Mouse (Mus musculus) retina, embryonic 14.5 days (tissue): ENCODE measurements around the gene Trim63.
"Not testable (repeated sequence)": the region's sequence is repeated elsewhere in the genome, so short reads cannot be mapped to it uniquely, and the experiment has no call there.

ENCODE experiments used
- DNase-seq: peaks from one replicate; pipeline ENCODE4 v3.0.0-alpha.2; 2015; ENCODE audit warnings: low spot score

Trim63 gene

DNA sequence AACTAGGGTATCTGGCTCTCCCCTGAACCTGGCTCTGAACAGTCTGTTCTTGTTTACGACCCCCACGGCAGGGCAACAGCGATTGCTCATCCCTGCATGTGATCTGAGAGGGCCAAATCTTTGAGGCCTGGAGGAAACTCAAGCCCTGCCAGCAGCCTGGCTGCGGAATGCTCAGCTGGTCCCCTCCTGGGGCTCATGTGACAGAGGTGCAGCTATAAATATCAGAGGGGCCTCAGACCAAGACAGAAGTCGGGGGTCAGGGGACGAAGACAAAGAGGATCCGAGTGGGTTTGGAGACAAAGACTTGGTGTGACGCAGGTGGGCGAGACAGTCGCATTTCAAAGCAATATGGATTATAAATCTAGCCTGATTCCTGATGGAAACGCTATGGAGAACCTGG lies at the start of gene Trim63:
TSS of gene Trim63 (plus strand) at position 245 of the 400 bp plus-strand sequence.
- no peak for DNase-seq

DNA sequence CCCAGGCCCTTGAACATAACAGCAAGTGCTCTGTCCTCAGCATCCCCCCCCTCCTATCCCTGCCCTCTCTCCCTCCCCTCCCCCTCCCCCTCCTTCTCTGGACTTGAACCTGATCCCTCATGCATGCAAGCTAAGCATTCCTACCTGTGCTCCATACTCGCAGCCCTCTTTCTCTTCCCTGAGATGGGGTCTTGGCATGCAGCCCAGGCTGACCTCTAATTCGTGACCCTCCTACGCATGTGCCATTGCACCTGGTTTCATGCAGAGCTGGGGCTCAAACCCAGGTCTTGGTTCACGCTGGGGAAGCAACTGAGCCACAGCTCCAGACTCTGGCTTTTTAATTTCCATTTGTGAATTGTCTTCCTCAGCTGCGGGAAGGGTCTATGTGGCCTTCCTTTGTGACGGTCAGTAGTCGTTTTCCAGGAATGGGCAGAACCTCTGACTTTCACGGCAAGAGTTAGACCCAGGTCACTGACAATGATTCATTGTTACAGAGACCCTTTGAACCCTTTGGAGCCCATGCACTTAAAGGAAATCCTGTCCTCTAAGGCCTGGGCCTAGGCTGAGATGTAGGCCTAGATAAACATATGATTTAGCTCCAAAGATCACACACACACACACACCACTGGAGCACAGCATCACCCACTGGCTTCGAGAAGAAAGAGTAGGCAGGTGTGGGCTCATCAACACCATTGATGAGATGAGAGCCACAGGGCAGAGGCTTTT lies 48.9 kb upstream of the Trim63 start:
- DNase-seq, result no peak

DNA sequence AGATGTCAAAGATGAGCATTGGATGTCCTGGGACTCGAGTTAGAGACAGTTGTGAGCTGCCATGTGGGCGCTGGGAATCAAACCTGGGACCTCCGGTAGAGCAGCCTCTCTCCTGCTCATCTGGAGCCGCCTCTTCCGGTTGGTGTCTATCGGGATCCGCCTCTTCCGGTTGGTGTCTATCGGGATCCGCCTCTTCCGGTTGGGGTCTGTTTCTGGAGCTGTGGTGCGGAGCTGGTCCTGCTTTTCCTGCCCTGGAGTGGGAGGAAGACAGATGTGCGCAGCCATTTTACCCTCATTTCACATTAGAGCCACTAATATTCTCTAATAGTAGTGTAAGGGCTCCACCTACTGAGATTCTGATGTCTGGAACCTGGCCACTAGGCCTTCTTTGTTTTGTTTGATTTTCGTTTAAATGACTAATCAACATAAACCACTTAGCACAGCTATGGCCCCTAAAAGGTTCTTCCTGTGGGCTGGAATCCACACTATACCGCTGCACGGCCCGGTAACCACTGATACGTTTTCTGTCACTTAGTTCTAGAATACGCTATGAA lies 46.7 kb upstream of the Trim63 start:
- DNase-seq, result no peak

DNA sequence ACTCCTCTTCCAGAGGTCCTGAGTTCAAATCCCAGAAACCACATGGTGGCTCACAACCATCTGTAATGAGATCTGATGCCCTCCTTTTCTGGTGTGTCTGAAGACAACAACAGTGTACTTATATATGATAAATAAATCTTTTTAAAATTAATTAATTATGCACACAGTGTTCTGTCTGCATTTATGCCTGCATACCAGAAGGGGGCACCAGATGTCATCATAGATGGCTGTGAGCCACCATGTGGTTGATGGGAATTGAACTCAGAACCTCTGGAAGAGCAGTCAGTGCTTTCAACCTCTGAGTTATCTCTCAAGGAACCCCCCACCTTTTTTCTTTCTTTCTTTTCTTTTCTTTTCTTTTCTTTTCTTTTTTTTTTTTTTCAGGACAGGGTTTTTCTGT lies 45.3 kb upstream of the Trim63 start:
- DNase-seq, result not testable (repeated sequence)

DNA sequence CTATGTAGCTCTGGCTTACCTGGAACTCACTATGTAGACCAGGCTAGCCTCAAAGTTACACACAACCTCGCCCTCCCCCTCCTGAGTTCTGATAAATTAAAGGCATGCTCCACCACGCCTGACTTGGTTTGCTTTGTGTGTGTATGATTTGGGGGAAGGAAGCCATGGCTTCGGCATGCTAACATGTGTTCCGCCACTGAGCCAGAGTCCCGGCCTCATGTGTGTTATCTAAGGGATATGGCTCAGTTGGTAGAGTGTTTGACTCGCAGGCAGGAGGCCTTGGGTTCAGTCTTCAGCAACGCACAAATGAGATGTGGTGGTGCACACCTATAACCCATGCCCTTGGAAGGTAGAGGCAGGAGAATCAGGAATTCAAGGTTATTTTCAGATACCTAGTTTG lies 42.9 kb upstream of the Trim63 start:
- no peak for DNase-seq

DNA sequence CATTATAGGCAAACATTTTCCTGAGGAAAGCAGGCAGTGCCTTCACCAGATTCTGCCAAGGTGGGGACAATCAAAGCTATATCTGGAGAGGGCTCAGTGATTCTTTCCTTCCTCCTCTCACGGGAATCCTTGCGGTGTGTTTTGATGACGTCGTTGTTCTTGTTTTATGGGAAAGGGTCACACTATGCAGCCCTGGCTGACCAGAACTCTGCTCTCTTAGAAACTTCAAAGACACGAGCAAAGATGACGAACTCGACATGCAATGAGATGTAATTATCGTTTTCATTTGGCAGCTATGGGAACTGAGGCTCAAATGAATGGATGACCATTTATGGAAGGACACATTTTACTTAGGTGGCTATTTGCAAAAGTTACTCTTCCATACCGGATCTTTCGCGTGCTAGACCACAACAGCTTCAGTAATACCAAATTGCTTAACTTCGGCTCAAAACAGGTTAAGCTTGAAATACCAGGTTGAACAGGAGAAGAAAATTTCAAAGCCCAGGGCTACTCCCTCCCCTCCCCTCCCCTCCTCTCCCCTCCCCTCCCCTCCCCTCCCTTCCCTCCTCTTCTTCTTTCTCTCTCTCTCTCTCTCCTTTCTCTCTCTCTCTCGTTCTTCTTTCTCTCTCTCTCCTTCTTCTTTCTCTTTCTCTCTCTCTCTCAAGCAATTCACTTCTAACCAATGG lies 42.0 kb upstream of the Trim63 start:
- DNase-seq, result no peak

DNA sequence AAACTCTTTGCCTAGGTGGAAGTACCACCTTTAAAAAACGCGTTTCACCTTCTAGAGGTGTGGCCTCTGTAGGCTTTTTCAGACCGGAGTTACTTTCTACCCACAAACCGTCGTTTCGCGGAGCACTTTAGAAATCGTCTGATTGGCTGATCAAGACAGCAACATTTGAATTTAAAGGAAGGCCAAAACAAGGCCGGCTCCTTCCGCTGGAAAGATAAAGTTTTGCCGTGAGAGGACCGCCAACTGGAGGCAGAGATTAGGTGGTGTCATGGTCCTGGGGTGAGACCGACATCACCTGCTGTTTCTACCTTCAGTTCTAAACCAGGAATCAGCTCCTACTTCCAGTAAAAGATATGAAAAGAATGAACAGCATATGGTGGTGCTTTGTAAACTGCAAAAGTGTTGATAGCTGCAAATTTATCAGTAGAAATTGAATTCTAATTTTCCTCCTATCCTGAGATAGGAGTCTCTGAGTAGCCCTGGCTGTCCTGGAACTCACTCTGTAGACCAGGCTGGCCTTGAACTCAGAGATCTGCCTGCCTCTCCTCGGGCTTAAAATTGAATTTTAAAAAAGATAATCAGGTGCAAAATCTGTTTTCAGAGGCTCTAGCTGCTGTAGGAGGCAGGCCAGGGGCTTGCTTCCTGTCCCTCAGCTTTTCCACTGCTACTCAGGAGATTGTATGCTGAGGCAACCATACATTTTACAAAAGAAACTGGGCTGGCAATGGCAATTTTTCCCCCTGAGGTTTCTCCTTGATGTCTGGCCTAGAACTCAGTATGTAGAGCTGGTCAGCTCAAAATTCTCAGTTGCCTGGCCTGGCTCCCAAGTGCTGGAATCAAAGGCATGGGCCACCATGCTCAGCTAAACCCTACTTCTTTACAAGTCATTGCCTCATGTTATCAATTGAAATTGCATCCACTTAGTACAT lies 41.2 kb upstream of the Trim63 start:
- DNase-seq, result peak; percentile 22

DNA sequence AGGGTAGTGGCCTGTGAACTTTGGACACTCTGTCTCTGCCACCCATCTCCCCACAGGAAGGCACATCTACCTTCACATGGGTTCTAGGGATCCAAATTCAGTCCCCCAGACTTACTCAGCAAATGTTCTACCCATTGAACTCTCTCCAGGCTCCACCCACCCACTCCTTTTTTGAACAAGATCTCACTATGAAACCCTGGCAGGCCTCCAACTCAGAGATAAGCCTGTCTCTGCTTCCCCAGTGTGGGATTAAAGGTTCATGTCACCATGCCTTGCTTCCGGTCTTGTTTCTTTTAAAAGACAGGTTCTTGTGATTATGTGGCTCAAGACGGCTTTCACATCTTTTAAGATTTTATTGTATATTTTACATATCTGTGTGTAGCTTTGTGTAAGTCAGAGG lies 30.0 kb upstream of the Trim63 start:
- DNase-seq, result no peak

DNA sequence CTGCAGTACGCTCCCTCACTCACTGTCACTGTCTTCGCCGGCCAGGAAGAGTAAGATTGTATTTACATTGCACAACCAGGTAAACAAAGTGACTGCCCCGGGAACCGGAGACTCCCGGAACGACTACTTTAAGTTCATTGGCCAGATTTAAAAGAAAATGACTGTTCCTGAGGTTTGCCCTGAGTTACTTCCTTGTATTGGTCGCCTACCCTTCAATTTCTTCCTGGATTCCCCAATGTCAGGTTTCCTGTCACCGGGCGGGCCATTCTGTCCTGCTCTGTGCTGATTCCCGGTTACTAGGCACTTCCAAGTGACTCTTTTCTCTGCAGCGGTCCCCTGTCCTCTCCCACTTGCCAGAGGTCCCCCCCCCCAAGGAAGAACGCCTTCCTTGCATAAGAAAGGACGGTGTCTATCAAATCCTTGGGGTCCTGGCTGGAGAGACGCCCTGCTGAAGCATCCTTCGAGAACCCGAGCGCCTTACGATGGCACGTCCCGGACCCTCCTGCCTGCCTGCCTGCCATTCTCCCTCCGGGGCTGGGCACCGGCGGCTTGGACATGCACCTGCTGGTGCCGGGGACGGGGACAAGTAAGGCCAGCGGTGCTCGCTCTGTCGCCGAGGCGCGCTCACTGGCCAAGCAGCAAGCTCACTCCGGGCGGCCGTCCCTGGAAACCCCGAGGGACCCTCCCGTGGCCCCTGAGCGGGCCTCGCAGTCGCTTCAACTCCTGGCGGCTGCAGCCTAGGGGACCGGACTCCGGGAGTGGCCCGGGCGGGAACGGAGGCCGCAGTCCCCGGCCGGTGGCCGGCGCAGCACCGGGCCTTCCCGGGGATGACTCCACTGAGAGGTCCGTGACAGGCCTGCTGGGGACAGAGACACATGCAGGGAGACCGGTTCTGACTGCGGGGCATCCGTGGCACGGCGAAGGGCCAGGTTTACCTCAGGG lies 28.4 kb upstream of the Trim63 start:
- no peak for DNase-seq

DNA sequence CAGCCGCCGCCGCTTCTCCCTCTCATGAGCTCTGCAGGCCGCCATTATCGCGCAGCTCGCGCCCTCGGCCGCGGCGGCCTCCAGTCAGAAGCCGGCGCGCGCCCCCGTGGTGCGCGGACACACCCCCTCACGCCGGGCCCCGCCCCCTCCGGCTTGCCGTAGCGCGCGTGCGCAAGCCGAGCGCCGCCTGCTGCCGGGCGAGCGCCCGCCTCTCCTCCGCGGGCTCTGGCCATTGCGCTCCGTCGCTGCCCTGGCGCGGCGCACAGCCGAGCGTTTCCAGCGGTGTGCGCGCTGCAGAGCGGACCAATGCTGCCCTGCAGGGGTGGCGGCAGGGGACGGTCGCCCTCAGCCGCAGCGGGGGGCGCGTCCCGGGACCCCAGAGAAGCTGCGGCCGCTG lies 27.8 kb upstream of the Trim63 start:
- peak; percentile 96 for DNase-seq

DNA sequence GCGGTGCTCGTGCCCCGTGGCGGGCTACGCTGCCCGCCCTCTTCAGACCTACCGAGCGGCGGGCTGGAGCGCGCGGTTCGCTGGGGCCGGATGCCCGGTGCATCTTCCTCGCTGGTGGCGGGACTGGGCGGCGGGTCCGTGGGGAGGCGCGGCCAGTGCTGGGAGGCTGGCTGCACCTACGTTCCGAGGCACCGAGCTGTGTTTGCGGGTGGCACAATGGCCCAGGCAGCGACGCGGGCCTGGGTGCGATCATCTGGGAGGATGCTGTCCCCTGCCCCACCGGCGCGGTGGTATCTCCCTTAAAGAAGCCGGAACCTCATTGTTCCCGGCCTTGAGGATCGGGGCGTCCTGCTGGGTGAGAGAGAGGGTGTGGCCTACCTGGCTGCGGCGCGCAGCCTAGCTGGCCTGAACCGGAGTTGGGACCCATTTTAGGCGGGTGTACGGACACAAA lies 27.3 kb upstream of the Trim63 start, which contains the start of gene Pdik1l:
TSS of gene Pdik1l (minus strand) at position 321 of the 451 bp plus-strand sequence.
- peak; percentile 83 for DNase-seq

DNA sequence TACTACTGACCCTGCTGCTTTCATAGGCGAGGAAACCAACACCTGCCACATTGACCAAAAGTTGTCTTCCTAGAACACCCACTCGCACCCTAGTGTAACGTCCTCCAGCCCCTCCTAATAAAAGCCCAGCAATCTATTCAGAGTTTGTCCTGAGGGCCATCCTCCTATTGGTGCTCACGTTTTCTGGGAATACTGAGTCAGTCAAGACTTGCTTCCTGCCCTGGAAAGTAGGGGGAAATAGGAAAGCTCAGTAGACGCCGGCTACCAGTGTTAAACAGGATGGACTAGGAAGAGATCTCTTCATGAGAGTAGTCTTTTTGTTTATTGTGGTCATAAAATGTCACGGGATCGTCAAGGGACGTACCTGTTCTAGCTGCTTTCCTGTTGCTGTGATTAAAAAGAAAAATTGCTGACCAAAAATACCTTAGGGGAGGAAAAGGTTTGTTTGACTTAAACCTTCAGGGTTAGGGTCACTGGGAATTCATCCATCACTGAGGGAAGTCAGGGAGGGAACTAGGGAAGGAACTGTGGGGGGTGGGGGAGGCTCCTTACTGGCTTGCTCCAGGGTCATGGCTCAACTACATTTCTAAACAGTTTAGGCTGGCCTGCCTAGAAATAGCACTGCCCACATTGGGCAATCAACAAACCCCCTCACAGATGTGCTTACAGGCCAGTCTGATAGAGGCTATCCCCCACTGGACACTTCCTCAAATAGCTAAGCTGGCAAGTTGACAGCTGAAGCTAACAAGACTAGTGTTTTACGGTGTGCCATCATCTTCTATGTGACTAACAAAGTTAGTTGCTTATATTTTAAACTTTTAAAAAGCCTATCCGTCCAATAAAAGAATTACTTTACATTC lies 26.3 kb upstream of the Trim63 start:
- DNase-seq, result no peak

DNA sequence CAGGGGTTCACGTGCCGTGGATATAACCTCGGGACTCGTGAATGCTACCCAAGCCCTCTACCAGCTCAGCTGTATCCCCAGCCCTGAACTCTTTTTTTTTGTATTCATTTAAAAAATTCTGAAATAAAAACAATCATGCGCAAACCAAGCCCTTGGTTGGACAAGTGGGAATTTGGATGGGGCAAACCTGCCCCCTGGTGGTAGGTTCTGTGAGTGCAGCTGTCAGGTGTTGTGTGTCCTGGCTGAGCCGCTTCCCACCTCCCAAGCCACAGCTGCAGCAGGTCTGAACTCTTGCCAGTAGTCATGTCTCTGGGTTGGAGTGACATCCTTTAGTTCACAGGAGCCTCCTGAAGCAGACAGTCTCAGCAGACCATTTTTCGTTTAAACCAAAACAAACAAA lies 22.9 kb upstream of the Trim63 start:
- peak; percentile 92 for DNase-seq

DNA sequence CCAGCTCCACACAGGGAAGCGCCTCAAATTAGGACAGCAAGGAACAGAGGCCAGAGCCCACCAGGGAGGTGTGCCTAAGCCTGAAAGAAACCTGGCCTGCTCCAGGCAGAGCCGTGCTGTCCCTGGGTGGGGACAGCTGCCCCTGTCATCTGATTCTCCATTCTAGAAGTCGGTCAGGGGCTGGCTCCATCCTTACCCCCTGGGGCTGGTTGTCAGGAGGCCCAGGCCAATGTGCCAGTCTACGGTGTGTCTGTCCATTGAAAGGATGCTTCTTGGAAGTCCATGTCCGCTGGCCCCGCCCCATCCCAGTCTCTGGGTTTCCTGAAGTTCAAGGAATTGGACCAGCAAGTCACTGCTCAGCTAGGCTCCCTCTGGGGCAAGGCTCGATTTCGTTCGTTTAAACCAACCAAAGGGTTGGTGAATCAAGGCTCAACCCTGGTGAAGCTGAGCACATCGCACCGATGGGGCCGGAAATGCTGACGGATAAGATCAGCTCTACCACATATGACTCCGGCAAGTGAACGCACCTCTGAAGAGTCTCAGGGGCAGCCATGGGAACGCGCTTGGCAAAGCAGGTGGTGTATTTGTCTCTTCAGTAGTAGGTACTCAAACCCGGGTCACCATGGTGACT lies 21.7 kb upstream of the Trim63 start:
- no peak for DNase-seq

DNA sequence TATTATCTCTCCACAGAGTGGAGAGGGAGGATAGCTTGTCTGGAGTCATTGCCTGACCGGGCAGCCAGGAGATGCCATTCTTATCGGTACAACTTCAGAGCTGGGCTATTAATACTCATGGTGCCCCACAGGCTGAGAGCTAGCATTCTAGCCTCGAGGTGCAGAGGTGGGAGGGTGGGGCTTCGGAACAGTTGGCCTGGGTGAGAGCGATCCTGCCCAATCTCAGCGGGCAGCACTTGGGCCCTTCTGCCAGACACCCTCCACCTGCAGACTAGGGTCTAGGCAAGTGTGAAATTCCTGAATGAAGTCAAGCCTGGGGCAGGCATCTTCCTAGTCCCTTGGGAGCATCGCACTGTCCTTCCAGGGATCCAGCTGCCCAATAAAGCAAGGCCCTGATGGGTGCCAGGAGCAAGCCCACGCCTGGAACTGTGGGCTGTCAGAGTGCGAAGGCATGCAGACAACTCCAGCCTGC lies 21.2 kb upstream of the Trim63 start:
- DNase-seq, result no peak

DNA sequence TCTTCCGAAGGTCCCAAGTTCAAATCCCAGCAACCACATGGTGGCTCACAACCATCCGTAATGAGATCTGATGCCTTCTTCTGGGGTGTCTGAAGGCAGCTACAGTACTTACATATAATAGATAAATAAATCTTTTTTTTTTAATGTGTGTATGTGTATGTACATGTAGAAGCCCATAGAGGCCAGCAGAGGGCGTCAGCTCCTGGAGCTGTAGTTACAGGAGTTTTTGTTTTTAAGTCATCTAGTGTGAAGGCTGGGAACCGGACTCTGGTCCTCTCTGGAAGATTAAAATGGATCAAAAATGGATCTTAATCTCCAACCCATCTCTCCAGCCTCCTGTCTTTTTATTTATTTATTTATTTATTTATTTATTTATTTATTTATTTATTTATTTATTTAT lies 18.8 kb upstream of the Trim63 start:
- DNase-seq, result not testable (repeated sequence)

DNA sequence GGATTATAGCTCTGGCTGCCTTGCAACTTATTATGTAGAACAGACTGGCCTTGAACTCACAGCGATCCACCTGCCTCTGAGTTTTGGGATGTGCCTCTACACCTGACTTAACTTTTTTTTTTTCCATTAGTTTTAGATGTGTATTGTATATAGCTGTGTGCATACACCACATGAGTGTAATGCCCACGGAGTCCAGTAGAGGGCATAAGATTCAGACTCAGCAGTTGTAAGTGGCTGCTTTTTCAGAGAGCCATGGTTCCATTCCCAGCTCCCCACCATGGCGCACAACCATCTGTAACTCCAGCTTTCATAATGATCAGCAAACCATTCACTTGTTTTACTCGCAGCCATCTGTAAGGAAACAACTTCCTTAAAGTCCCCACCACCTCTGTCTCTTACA lies 18.4 kb upstream of the Trim63 start:
- no peak for DNase-seq

DNA sequence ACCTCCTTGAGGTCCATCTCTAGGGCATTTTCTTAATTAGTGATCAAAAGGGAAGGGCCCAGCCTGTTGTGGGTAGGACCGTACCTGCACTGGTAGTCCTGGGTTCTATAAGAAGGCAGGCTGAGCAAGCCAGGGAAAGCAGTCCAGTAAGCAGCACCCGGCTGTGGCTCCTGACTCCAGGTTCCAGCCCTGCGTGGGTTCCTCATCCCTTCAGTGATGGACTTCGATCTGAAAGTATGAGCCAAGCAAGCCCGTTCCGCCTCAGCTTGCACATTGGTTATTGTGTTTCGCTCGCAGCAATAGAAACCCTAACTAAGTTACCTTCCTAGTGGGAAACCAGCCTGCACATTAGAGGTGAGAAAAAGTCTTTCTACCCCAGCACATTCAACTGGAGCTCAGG lies 17.6 kb upstream of the Trim63 start:
- DNase-seq, result no peak
